Mouse (Mus musculus) kidney, postnatal 0 days (tissue): Measurements from ENCODE around the gene Adamts7. TPM values are rescaled to one million over a fixed set of nuclear protein-coding genes. Genes with fewer than 3 reads are reported as not detected.

Experiments
- ATAC-seq: fragments of 200-750 bp; cut with Nextera tagmentation; replicated peaks from 2 replicates; pipeline ENCODE4 v1.8.0; 2017; ENCODE audit warnings: low read depth, moderate number of reproducible peaks, moderate TSS enrichment, moderate library complexity; ENCODE audit not compliant: low FRiP score
- DNase-seq: peaks from one replicate; pipeline ENCODE4 v3.0.0-alpha.2; 2016; ENCODE audit warnings: low spot score
- H3K27ac ChIP-seq: fragments of 300-500 bp; sonication (generic); 2 replicates; pipeline ENCODE4 v1.5.1; 2014; ENCODE audit warnings: mild to moderate bottlenecking
- H3K27me3 ChIP-seq: fragments of 300-500 bp; sonication (generic); 2 replicates; pipeline ENCODE4 v1.6.1; 2014; ENCODE audit warnings: low read length, mixed read lengths; ENCODE audit not compliant: insufficient read depth
- H3K36me3 ChIP-seq: fragments of 300-500 bp; sonication (generic); 2 replicates; pipeline ENCODE4 v1.6.1; 2014; ENCODE audit warnings: low read length, mixed read lengths; ENCODE audit not compliant: insufficient read depth
- H3K4me1 ChIP-seq: fragments of 300-500 bp; sonication (generic); replicated peaks from 2 replicates; pipeline ENCODE4 v1.6.1; 2014; ENCODE audit warnings: antibody characterized with exemption, low read length, mixed read lengths; ENCODE audit not compliant: insufficient read depth
- H3K4me2 ChIP-seq: fragments of 300-500 bp; sonication (generic); 2 replicates; pipeline ENCODE4 v1.6.1; 2014; ENCODE audit warnings: mild to moderate bottlenecking, low read length, moderate library complexity, mixed read lengths
- H3K4me3 ChIP-seq: fragments of 300-500 bp; sonication (generic); replicated peaks from 2 replicates; pipeline ENCODE4 v1.5.1; 2014; ENCODE audit warnings: low read depth, low read length
- H3K9ac ChIP-seq: fragments of 300-500 bp; sonication (generic); 2 replicates; pipeline ENCODE4 v1.6.1; 2014; ENCODE audit warnings: low read depth, low read length
- H3K9me3 ChIP-seq: fragments of 300-500 bp; sonication (generic); replicated peaks from 2 replicates; pipeline ENCODE4 v1.6.1; 2016; ENCODE audit warnings: low read length, inconsistent platforms, mixed read lengths
- CTCF ChIP-seq: IDR thresholded peaks from 2 replicates; pipeline ENCODE4 v1.5.1; 2016; ENCODE audit warnings: antibody characterized with exemption, low read depth, mild to moderate bottlenecking, moderate library complexity
- WGBS: fragments of 180-500 bp; shearing (Covaris S2); extraction: QIAGEN DNeasy Blood & Tissue Kit; methylation state at CpG from one replicate; pipeline ENCODE4 v1.1.7; 2014; 5-methylcytosine and 5-hydroxymethylcytosine counted together
- polyA plus RNA-seq: library from polyadenylated mRNA; unstranded; fragments of >200 nt; fragmentation: Nextera tagmentation; extraction: Ambion mirVana; gene quantifications from 2 replicates; pipeline ENCODE4 v1.2.1, GENCODE M21; 2015

The Adamts7 gene
- polyA plus RNA-seq, 1 experiment from 2014 or later: 11.6 TPM

- no peak for TF ChIP-seq CTCF
- Histone ChIP-seq H3K9ac (no peak overlapping the region), H3K9me3 (no peaks in the 10 kb centered on the region), H3K27ac (no peak overlapping the region), H3K4me3 (no peak overlapping the region), H3K4me1 (0 out of 2 replicates have a peak, but pooled peaks cover 6% of the 10 kb centered on the region), H3K27me3 (no peaks in the 10 kb centered on the region), H3K4me2 (no peak overlapping the region), H3K36me3 (no peaks in the 10 kb centered on the region)
- DNase-seq: no peak
- ATAC-seq: no peak
Measured at GRCm38 (mm10) chr9:90117234-90117633, 45.6 kb upstream of the Adamts7 start.

- no peak for TF ChIP-seq CTCF
- no peak overlapping the region for H3K4me2 ChIP-seq
- DNase-seq (no peak), ATAC-seq (no peak)
- H3K4me3 ChIP-seq: no peak overlapping the region
- no peaks in the 10 kb centered on the region for H3K27me3 ChIP-seq
- no peaks in the 10 kb centered on the region for H3K36me3 ChIP-seq
- no peak overlapping the region for H3K9ac ChIP-seq
- no peaks in the 10 kb centered on the region for H3K9me3 ChIP-seq
- H3K4me1 ChIP-seq: no peaks in the 10 kb centered on the region
- WGBS: 79% methylated on average over 4 of the region's 4 CpGs
- no peak overlapping the region for H3K27ac ChIP-seq
Measured at GRCm38 (mm10) chr9:90122246-90122740, 40.6 kb upstream of the Adamts7 start.

- H3K27ac ChIP-seq: 0 out of 2 replicates have a peak overlapping the region, but pooled peaks have one; percentile 19
- no peaks in the 10 kb centered on the region for H3K36me3 ChIP-seq
- H3K27me3 ChIP-seq: no peaks in the 10 kb centered on the region
- ATAC-seq (0 out of 2 replicates have a peak, but pooled peaks have one; percentile 33), DNase-seq (no peak)
- no peak overlapping the region for H3K9ac ChIP-seq
- no peak overlapping the region for H3K4me2 ChIP-seq
- H3K4me1 ChIP-seq: no peaks in the 10 kb centered on the region
- no peak overlapping the region for H3K4me3 ChIP-seq
- no peaks in the 10 kb centered on the region for H3K9me3 ChIP-seq
- WGBS: 42% methylated on average over 11 of the region's 11 CpGs
- no peak for TF ChIP-seq CTCF
Measured at GRCm38 (mm10) chr9:90124156-90124872, 38.6 kb upstream of the Adamts7 start.

GRCm38 (mm10) chr9:90124873-90125245 lies 38.0 kb upstream of the Adamts7 start:
- WGBS: 42% methylated on average over 8 of the region's 8 CpGs
- H3K4me1 ChIP-seq: no peaks in the 10 kb centered on the region
- ATAC-seq (no peak), DNase-seq (peak; percentile 32)
- no peak overlapping the region for H3K4me2 ChIP-seq
- H3K9ac ChIP-seq: no peak overlapping the region
- H3K9me3 ChIP-seq: no peaks in the 10 kb centered on the region
- H3K27me3 ChIP-seq: no peaks in the 10 kb centered on the region
- no peaks in the 10 kb centered on the region for H3K36me3 ChIP-seq
- H3K4me3 ChIP-seq: no peak overlapping the region
- TF ChIP-seq CTCF: no peak
- H3K27ac ChIP-seq: 0 out of 2 replicates have a peak overlapping the region, but pooled peaks have one; percentile 19

- H3K9ac ChIP-seq: no peak overlapping the region
- no peak for ATAC-seq
- WGBS: 23% methylated on average over 7 of the region's 7 CpGs
Measured at GRCm38 (mm10) chr9:90125416-90126099, 37.3 kb upstream of the Adamts7 start.

DNA sequence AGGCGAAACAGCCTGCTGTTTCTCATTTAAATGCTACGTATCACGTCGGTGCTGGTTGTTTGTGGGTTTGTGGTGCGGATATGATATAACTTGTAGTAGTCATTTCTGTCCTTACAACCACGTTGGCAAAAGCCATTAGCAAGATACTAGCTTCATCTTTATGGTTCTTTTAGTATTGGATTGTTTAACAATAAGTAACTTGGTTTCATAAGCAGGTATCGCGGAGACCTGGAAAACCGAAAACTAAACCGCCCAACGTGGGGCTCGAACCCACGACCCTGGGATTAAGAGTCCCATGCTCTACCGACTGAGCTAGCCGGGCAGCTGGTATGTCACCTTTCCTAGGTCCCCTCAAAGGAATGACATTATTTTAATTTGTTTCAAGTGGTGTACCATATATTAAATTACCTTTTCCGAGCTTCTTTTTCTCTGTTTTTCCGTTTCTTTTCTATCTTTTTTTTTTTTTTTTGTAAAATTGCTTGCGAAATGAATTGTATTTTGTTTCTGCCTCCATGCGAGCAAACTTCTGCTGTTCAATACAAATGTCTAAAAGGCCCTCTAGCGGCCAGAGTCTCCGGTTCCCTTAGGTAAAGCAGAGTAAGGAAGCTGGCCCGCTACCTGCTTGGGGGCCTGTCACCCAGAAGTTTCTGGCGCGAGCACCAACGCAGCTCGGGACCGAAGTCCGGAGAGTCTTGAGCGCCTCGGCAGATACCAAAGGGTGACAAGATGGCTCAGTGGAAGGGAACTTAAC lies 36.4 kb upstream of the Adamts7 start:
- no peak overlapping the region for H3K27ac ChIP-seq
- no peaks in the 10 kb centered on the region for H3K36me3 ChIP-seq
- no peaks in the 10 kb centered on the region for H3K9me3 ChIP-seq
- no peaks in the 10 kb centered on the region for H3K4me1 ChIP-seq
- peak; percentile 77 for ATAC-seq
- TF ChIP-seq CTCF: peak; percentile 67
- peak overlapping the region; percentile 49 for H3K4me2 ChIP-seq
- H3K4me3 ChIP-seq: peak overlapping the region; percentile 31
- H3K27me3 ChIP-seq: no peaks in the 10 kb centered on the region
- WGBS: under 1% methylated on average over 30 of the region's 30 CpGs
- peak; percentile 88 for DNase-seq
- no peak overlapping the region for H3K9ac ChIP-seq

More at GRCm38 (mm10) chr9:90125416-90126099, 37.3 kb upstream of the Adamts7 start:
- no peak overlapping the region for H3K27ac ChIP-seq
- no peak for TF ChIP-seq CTCF
- H3K4me1 ChIP-seq: no peaks in the 10 kb centered on the region
- no peaks in the 10 kb centered on the region for H3K27me3 ChIP-seq
- no peaks in the 10 kb centered on the region for H3K36me3 ChIP-seq
- H3K9me3 ChIP-seq: no peaks in the 10 kb centered on the region
- H3K4me2 ChIP-seq: peak overlapping the region; percentile 49
- H3K4me3 ChIP-seq: peak overlapping the region; percentile 31
- DNase-seq: no peak
